Mouse (Mus musculus) midbrain, embryonic 12.5 days (tissue): ENCODE results near the gene Gpr3. TPM values are rescaled to one million over a fixed set of nuclear protein-coding genes. Genes with fewer than 3 reads are reported as not detected.
A peak's percentile ranks its signal among the peaks of the same experiment; 100 is the strongest.

Experiments used
- ATAC-seq: fragments of 200-750 bp; cut with Nextera tagmentation; 2 replicates; pipeline ENCODE4 v1.8.0; 2017; ENCODE audit warnings: low read depth, moderate TSS enrichment, moderate library complexity; ENCODE audit not compliant: low FRiP score
- H3K27ac ChIP-seq: fragments of 300-500 bp; sonication (generic); replicated peaks from 2 replicates; pipeline ENCODE4 v1.5.1; 2016; ENCODE audit warnings: mild to moderate bottlenecking
- H3K27me3 ChIP-seq: fragments of 300-500 bp; sonication (generic); 2 replicates; pipeline ENCODE4 v1.6.1; 2016; ENCODE audit warnings: mild to moderate bottlenecking
- H3K36me3 ChIP-seq: fragments of 300-500 bp; sonication (generic); 2 replicates; pipeline ENCODE4 v1.6.1; 2016
- H3K4me1 ChIP-seq: fragments of 300-500 bp; sonication (generic); 2 replicates; pipeline ENCODE4 v1.6.1; 2016
- H3K4me2 ChIP-seq: fragments of 300-500 bp; sonication (generic); replicated peaks from 2 replicates; pipeline ENCODE4 v1.6.1; 2016; ENCODE audit warnings: mild to moderate bottlenecking, moderate library complexity
- H3K4me3 ChIP-seq: fragments of 300-500 bp; sonication (generic); 2 replicates; pipeline ENCODE4 v1.5.1; 2016; ENCODE audit warnings: mild to moderate bottlenecking
- H3K9ac ChIP-seq: fragments of 300-500 bp; sonication (generic); replicated peaks from 2 replicates; pipeline ENCODE4 v1.6.1; 2016; ENCODE audit warnings: mild to moderate bottlenecking, moderate library complexity
- H3K9me3 ChIP-seq: fragments of 300-500 bp; sonication (generic); 2 replicates; pipeline ENCODE4 v1.6.1; 2016; ENCODE audit warnings: mild to moderate bottlenecking
- WGBS: fragments of 180-500 bp; shearing (Covaris S2); methylation state at CpG from one replicate; pipeline ENCODE4 v1.1.7; 2016; 5-methylcytosine and 5-hydroxymethylcytosine counted together
- polyA plus RNA-seq: library from polyadenylated mRNA; unstranded; fragments of >200 nt; fragmentation: Nextera tagmentation; extraction: Ambion mirVana; gene quantifications from 2 replicates; pipeline ENCODE4 v1.2.1, GENCODE M21; 2016

Gene Gpr3
- polyA plus RNA-seq, 1 experiment from 2014 or later: 0.40 TPM

DNA sequence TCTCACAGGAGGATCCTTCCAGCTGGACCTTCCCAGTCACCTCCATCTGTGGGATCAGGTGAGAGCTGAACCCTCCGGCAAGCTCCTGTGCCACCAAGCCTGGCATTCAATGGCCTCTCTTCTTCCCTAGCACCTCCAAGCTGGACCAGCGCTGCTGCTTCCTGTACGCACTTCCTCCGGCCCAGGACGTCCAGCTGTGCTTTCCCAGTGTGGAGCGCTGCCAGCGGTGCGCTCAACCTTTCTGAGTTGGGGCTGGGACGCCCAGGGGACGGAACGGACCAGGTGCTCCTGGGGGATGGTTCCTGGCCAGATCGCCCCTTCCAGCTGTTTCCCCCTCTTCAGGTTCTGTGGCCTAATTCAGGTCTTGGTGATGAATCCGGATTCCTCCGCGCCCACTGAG, 34.7 kb upstream of the Gpr3 start:
- H3K27me3 ChIP-seq: peaks cover 98% of the 10 kb centered on the region
- no peaks in the 10 kb centered on the region for H3K36me3 ChIP-seq
- H3K9ac ChIP-seq: no peak overlapping the region
- ATAC-seq: no peak
- WGBS: 22% methylated on average over 15 of the region's 15 CpGs
- H3K27ac ChIP-seq: no peak overlapping the region
- no peaks in the 10 kb centered on the region for H3K9me3 ChIP-seq
- H3K4me1 ChIP-seq: peaks cover 11% of the 10 kb centered on the region
- H3K4me3 ChIP-seq: no peak overlapping the region
- no peak overlapping the region for H3K4me2 ChIP-seq

DNA sequence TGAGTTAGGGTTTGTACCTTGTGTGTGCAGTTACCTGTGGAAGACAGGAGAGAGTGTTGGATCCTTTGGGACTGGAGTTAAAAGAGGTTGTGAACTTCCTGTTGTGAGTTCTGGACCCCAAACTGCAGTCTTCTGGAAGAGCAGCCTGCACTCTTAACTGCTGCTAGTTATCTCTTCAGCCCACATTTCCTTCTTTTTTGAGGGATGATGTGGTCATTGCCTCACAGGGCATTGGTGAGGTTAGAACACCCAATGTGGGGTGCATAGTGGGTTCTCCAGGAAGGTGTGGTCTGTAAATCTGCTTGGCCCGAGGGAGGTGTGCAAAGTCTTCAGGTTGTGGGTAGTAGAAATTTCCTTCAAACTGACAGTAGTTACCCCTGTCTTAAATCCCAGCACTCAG, 32.0 kb upstream of the Gpr3 start:
- 86% methylated on average over 1 of the region's 1 CpGs for WGBS
- Histone ChIP-seq H3K9me3 (0 out of 2 replicates have a peak, but pooled peaks cover 3% of the 10 kb centered on the region), H3K27me3 (peaks cover 97% of the 10 kb centered on the region), H3K4me3 (no peak overlapping the region), H3K27ac (no peak overlapping the region), H3K4me2 (no peak overlapping the region), H3K4me1 (peaks cover 9% of the 10 kb centered on the region), H3K36me3 (no peaks in the 10 kb centered on the region), H3K9ac (no peak overlapping the region)
- no peak for ATAC-seq

DNA sequence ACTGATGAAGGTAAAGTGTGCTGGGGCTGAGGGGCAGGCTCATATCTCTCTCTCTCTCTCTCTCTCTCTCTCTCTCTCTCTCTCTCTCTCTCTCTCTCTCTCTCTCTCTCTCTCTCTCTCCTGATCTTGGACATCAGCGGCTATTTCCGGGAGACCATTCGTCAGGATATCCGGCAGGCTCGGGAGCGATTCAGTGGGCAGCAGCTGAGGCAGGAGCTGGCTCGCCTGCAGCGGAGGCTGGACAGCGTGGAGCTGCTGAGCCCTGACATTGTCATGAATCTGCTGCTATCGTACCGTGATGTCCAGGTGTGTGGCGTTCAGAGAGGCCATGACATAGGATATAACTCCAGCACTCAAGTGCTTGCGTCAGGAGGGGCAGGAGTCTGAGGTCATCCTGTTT, 31.2 kb upstream of the Gpr3 start:
- Histone ChIP-seq H3K36me3 (no peaks in the 10 kb centered on the region), H3K4me3 (no peak overlapping the region), H3K4me2 (no peak overlapping the region), H3K9me3 (0 out of 2 replicates have a peak, but pooled peaks cover 3% of the 10 kb centered on the region), H3K27ac (no peak overlapping the region), H3K9ac (no peak overlapping the region), H3K4me1 (peaks cover 9% of the 10 kb centered on the region), H3K27me3 (peaks cover 97% of the 10 kb centered on the region)
- ATAC-seq: no peak
- 66% methylated on average over 13 of the region's 13 CpGs for WGBS

DNA sequence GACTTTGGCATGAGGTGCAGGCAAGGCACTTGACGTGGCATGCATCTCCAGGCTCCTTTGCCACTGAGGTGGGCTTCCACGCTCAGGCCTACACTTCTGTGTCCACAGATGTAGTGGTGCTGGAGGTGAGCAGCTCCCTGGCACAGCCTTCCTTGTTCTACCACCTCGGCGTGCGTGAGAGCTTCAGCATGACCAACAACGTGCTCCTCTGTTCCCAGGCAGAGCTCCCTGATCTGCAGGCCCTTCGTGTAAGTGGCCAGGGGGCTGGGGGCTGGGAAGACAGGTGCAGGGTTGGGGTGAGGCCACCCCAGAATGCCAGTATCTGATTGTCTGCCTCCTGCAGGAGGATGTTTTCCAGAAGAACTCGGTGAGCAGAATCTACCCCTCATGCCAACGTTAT, 30.4 kb upstream of the Gpr3 start:
- no peak for ATAC-seq
- Histone ChIP-seq H3K4me2 (no peak overlapping the region), H3K4me1 (peaks cover 9% of the 10 kb centered on the region), H3K9ac (no peak overlapping the region), H3K36me3 (no peaks in the 10 kb centered on the region), H3K9me3 (0 out of 2 replicates have a peak, but pooled peaks cover 3% of the 10 kb centered on the region), H3K4me3 (no peak overlapping the region), H3K27ac (no peak overlapping the region), H3K27me3 (peaks cover 89% of the 10 kb centered on the region)
- WGBS: 62% methylated on average over 9 of the region's 9 CpGs

DNA sequence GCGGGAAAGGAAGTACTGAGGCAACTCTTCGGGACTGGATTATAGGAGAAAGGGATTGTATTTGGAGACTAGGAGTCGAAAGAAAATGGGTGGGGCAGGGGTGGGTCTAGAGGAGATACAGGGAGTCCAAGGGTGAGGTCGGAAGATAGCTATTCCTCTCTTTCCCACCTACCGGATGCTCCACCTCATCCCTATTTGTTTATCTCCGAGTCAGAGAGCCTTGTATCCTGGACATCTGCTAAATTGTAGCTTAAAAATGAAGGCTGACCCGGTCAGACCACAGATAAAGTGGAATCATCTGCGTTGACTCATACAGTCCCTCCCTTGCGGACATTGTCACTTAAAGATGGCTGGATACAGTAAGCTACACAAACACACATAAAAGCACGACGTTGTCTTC, 29.6 kb upstream of the Gpr3 start:
- Histone ChIP-seq H3K36me3 (no peaks in the 10 kb centered on the region), H3K27ac (no peak overlapping the region), H3K4me3 (peak overlapping the region; percentile 53), H3K9ac (no peak overlapping the region), H3K9me3 (0 out of 2 replicates have a peak, but pooled peaks cover 3% of the 10 kb centered on the region), H3K4me2 (peak overlapping the region; percentile 82), H3K4me1 (peaks cover 9% of the 10 kb centered on the region), H3K27me3 (peaks cover 81% of the 10 kb centered on the region)
- WGBS: 30% methylated on average over 11 of the region's 11 CpGs
- 0 out of 2 replicates have a peak, but pooled peaks have one; percentile 14 for ATAC-seq

DNA sequence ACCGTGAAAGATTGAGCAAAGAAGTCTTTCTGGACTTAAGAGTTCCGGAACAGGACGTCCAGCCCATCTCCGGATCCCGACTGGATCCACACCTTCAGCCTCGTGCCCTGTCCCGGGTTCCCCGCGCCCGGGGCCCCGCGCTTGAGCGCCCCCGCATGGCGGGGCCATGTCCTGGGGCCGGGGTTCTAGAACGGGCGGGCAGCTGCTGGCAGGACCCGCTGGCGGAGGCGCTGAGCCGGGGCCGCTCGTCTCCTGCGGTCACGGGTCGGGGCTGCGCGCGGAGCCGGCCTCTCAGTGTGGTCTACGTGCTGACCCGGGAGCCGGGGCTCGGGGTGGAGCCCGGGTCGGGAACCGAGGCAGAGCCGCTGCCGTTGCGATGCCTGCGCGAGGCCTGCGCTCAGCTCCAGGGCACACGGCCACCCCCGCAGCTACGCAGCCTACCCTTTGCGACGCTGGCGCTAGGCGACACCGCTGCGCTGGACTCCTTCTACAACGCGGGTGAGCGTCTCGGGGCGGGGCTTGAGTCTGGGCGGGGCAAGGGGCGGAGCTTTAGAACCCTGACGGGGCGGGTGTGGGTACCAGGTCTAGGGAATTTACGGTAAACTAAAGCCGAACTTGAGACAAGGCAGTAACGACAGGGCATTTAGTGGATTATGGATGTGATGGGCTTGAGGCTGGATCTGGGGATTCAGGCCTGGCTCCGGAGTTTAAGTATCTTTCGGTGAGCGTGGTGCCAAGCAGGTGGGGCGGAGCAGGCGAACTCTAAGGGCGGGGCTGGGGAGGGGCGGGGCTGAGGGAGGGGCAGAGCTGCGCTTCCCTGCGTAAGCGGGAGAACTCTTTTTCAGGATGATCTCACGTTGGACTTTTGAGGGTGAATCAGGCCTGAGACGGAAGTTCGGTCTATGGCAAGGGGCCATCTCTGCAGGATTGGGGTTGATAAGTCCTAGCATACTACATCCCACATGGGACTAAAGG, 28.9 kb upstream of the Gpr3 start:
- WGBS: 1% methylated on average over 78 of the region's 78 CpGs
- ATAC-seq: peak; percentile 94
- Histone ChIP-seq H3K9ac (peak overlapping the region; percentile 48), H3K9me3 (0 out of 2 replicates have a peak, but pooled peaks cover 3% of the 10 kb centered on the region), H3K27me3 (peaks cover 74% of the 10 kb centered on the region), H3K4me3 (peak overlapping the region; percentile 53), H3K4me2 (peak overlapping the region; percentile 82), H3K27ac (no peak overlapping the region), H3K4me1 (peaks cover 9% of the 10 kb centered on the region), H3K36me3 (no peaks in the 10 kb centered on the region)

DNA sequence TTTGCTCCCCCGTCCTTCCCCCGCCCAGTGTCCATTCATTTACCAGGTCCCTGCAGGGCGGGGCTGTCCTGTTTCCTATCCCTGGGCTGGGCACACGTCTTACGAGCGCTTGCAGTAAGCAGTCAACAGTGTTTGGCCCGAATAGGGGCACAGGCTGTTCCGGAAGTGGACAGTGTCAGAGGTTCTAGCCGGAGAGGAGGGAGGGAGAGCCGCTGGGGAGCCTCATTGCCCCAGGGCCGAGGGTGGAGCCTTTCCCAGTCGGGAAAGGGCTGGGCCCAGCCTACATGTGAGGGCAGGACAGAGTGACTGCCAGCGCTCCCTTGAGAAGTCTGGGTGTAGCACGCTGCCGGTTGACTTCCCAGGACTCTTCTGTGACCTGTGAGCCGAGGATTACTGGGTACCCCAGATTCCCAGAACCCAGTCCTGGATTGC, 28.2 kb upstream of the Gpr3 start, which contains the start of gene Map3k6:
Gene Map3k6, plus strand, starts transcription at position 329 of the 432 bp plus-strand sequence.
- peaks cover 72% of the 10 kb centered on the region for H3K27me3 ChIP-seq
- peak within 1 kb of the TSS; percentile 53 for H3K4me3 ChIP-seq
- 5% methylated on average over 16 of the region's 16 CpGs for WGBS
- peak within 1 kb of the TSS; percentile 82 for H3K4me2 ChIP-seq
- H3K27ac ChIP-seq: no peak within 1 kb of the TSS
- no peak for ATAC-seq
- H3K9me3 ChIP-seq: 0 out of 2 replicates have a peak, but pooled peaks cover 3% of the 10 kb centered on the region
- H3K36me3 ChIP-seq: no peaks in the 10 kb centered on the region
- H3K4me1 ChIP-seq: peaks cover 9% of the 10 kb centered on the region
- peak within 1 kb of the TSS; percentile 48 for H3K9ac ChIP-seq

DNA sequence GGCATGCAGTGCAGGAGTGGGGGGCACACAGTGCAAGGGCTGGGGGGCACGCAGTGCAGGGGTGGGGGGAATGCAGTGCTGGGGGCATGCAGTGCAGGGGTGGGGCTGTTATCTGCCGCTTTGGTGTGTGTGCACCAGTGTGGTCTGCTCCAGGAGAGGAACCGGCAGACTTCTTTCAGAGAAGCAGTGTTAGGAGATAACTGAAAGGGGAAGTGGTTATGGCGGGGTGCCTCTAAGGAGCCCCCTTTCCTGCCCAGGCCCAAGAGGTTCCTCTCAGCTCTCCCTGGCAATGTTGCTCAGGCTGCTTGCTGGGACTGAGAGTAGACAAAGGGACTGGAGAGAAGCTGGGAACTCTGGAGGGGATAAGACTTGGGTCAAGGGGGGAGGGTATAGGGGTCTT, 25.6 kb upstream of the Gpr3 start:
- no peak overlapping the region for H3K4me2 ChIP-seq
- peaks cover 55% of the 10 kb centered on the region for H3K27me3 ChIP-seq
- H3K9ac ChIP-seq: no peak overlapping the region
- no peak overlapping the region for H3K4me3 ChIP-seq
- H3K36me3 ChIP-seq: no peaks in the 10 kb centered on the region
- H3K27ac ChIP-seq: no peak overlapping the region
- ATAC-seq: no peak
- H3K4me1 ChIP-seq: peaks cover 9% of the 10 kb centered on the region
- WGBS: 85% methylated on average over 4 of the region's 4 CpGs
- 0 out of 2 replicates have a peak, but pooled peaks cover 3% of the 10 kb centered on the region for H3K9me3 ChIP-seq

DNA sequence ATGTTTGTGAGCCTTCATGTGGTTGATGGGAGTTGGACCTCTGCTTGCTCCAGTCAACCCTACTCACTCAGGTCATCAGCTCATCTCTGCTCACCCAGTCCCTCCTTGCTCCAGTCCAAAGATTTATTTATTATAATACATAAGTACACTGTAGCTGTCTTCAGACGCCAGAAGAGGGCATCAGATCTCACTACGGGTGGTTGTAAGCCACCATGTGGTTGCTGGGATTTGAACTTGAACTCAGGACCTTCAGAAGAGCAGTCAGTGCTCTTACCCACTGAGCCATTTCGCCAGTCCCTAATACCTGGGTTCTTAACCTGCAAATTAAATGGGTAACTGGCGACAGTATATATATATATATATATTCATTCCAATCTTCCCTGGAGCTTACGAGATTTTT, 23.1 kb upstream of the Gpr3 start:
- WGBS: 80% methylated on average over 5 of the region's 5 CpGs
- no peak overlapping the region for H3K4me3 ChIP-seq
- peaks cover 2% of the 10 kb centered on the region for H3K4me1 ChIP-seq
- H3K27me3 ChIP-seq: peaks cover 31% of the 10 kb centered on the region
- H3K9me3 ChIP-seq: 0 out of 2 replicates have a peak, but pooled peaks cover 3% of the 10 kb centered on the region
- no peak overlapping the region for H3K9ac ChIP-seq
- no peaks in the 10 kb centered on the region for H3K36me3 ChIP-seq
- no peak overlapping the region for H3K4me2 ChIP-seq
- no peak overlapping the region for H3K27ac ChIP-seq
- ATAC-seq: no peak

DNA sequence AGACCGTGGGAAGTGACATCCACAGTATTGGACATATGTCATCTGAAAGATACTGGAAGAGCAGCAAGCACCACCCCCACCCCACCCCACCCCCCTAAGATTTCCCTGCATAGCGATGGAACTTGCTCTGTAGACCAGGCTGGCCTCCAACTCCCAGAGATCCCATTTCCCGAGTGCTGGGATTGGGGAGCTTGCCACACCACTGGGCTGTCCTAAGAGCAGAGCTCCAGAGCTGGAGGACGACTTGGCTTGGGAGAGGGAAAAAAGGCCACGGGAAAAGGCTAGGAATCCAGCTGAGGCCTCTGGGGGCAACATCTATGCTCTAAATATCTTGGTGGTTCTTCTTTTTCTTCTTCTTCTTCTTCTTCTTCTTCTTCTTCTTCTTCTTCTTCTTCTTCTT, 22.4 kb upstream of the Gpr3 start:
- 70% methylated on average over 5 of the region's 5 CpGs for WGBS
- no peak overlapping the region for H3K27ac ChIP-seq
- H3K27me3 ChIP-seq: peaks cover 24% of the 10 kb centered on the region

DNA sequence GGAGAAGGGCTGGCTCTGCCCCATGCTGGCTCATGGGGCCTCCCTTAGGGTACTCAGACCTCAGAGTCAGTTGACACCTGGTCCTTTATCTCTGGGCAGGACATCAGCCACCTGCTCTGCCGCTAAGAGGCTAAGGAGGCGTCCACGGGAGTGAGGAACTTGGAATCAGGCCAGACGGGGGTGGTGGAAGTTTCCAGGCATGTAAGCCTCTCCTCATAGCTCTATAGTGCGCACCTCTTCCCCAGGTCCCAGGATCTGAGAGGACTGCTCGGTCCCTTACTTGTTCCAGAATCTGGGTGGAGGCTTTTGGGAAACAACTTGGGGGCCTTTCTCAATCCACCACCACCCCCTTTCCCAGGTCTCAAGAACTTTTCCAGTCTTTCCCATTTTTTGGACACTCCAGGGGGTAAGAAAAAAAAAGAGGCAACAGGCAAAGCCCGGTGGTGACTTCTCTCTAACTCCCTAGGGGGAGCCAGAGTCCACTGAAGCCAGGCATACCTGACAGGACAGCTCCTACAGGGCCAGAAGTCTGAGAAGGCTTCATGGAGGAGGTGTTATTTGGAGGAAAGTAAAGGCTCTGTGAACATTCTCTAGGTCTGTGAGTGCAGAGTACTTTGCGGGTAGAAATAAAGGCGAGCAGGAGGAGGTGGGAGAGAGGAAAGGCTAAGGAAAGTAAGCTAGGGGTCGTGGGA, 21.1 kb upstream of the Gpr3 start:
- no peak for ATAC-seq
- Histone ChIP-seq H3K4me2 (no peak overlapping the region), H3K9ac (no peak overlapping the region), H3K36me3 (no peaks in the 10 kb centered on the region), H3K9me3 (no peaks in the 10 kb centered on the region), H3K27me3 (peaks cover 13% of the 10 kb centered on the region), H3K4me1 (no peaks in the 10 kb centered on the region), H3K4me3 (no peak overlapping the region), H3K27ac (no peak overlapping the region)
- whole genome bisulfite sequencing: 40% methylated on average over 10 of the region's 10 CpGs

More for the DNA sequence above, 22.4 kb upstream of the Gpr3 start:
- no peaks in the 10 kb centered on the region for H3K36me3 ChIP-seq
- H3K4me3 ChIP-seq: no peak overlapping the region
- H3K9ac ChIP-seq: no peak overlapping the region
- no peak for ATAC-seq
- no peaks in the 10 kb centered on the region for H3K4me1 ChIP-seq
- no peak overlapping the region for H3K4me2 ChIP-seq
- H3K9me3 ChIP-seq: no peaks in the 10 kb centered on the region

DNA sequence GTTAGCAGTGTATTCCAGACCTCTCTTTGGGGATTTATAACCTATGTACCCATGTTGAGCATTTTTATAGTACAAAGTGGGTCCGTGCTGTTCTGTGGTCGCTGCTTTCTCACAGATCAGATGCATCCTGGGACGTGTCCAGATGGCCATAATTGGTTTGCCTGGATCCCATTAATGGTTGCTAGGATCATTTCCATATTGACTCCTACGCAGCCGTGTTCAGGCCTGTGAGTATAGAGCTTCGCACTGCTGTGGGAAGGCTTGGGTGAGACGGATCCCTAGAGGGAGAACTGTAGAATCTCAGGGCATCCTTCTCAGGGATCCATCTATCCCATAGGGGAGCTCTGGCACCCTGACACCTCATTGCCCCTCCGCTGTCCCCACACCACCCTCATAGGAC, 17.2 kb upstream of the Gpr3 start:
- no peak for ATAC-seq
- Histone ChIP-seq H3K4me3 (no peak overlapping the region), H3K27me3 (peaks cover 6% of the 10 kb centered on the region; the same call in 1 of the 2 replicates), H3K9me3 (no peaks in the 10 kb centered on the region), H3K4me1 (no peaks in the 10 kb centered on the region), H3K4me2 (no peak overlapping the region), H3K27ac (no peak overlapping the region), H3K9ac (no peak overlapping the region), H3K36me3 (no peaks in the 10 kb centered on the region)
- 68% methylated on average over 8 of the region's 8 CpGs for WGBS
